Mouse (Mus musculus): ENCODE data around the gene Cdkl5. TPM values are rescaled to one million over a fixed set of nuclear protein-coding genes. Genes with fewer than 3 reads are reported as not detected.

The Cdkl5 gene
- polyA plus RNA-seq, 1 experiment from 2014 or later = 4.5 TPM

DNA sequence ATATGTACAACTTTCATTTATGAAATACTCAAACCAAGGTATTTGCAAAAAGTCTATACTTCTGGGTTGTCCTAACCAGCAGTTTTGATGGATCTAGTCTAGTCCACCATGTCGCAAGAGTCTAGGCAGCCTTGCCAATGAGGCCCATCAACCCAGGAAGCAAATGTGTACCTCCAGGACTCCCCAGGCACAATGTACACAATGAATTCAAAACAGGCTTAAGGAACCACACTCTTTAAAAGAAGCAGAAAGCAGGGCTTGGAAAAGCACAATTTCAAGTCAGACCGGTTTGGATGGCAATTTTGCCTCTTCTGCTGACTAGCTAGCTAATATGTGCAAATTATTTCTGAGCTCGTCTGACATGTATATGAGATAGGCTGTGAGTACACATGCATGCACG, 4.2 kb downstream of the Cdkl5 start:
- WGBS = 80% methylated on average over 4 of the region's 4 CpGs
- H3K4me3 ChIP-seq = no peak overlapping the region
- no peaks in the 10 kb centered on the region for H3K4me1 ChIP-seq (replicated peaks)
- H3K9me3 ChIP-seq = no peaks in the 10 kb centered on the region
- no peak overlapping the region for H3K4me2 ChIP-seq
- H3K9ac ChIP-seq = no peak overlapping the region
- no peak for ATAC-seq (ENCODE audit: low FRiP score, low read depth)
- H3K27me3 ChIP-seq = no peaks in the 10 kb centered on the region
- no peak overlapping the region for H3K27ac ChIP-seq (replicated peaks)
- H3K36me3 ChIP-seq = no peaks in the 10 kb centered on the region

DNA sequence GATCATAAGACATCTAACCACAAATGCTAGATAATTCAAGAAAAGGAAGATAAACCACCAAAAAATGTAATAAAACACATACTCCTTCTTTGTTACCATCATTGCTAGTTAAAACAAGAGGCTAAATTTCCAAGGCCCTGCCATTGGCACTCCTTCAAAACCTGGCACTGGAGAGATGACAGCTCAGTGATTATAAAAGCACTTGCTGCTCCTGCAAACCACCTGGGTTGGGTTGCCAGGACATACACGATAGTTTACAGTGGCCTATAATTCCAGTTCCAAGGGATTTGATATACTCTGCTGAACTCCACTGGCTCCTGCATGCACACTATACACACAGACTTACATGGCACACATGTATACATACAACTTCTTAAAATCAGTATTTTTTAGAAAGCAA, 16.6 kb downstream of the Cdkl5 start:
- Histone ChIP-seq H3K9me3 (no peaks in the 10 kb centered on the region), H3K27me3 (no peaks in the 10 kb centered on the region), H3K36me3 (no peaks in the 10 kb centered on the region), H3K4me3 (no peak overlapping the region), H3K4me1 (replicated peaks) (no peaks in the 10 kb centered on the region), H3K27ac (replicated peaks) (no peak overlapping the region), H3K4me2 (no peak overlapping the region), H3K9ac (no peak overlapping the region)
- ATAC-seq (ENCODE audit: low FRiP score, low read depth) = no peak
- 70% methylated on average over 1 of the region's 1 CpGs for WGBS

DNA sequence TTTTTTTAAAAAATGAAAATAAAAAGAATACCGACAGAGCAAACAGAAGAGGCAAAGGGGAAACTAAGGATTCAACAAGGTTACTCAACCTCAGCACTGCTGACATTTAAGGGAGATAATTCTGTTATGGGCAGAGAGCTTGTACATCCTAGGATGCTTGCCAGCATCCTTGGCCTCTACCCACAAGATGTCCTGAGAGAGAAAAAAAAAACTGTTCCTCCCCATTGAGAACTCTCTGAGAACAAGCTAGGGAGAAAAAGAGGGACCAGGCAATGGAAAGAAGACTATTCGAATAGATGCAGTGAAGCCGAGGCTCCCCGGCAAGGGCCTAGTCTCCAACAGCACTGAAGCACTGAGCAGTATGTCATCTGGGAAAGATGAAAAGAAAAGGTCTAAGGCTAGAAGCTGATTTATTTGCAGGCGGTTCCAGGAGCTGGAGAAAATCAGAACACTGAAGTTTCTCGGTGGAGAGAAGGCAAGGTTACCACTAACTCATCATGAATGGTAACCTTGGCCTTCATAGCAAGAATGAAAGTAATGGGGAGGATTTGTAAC, 22.4 kb downstream of the Cdkl5 start:
- Histone ChIP-seq H3K27ac (replicated peaks) (no peak overlapping the region), H3K4me1 (replicated peaks) (no peaks in the 10 kb centered on the region), H3K9me3 (no peaks in the 10 kb centered on the region), H3K27me3 (no peaks in the 10 kb centered on the region), H3K9ac (no peak overlapping the region), H3K4me3 (no peak overlapping the region), H3K36me3 (no peaks in the 10 kb centered on the region), H3K4me2 (no peak overlapping the region)
- no peak for ATAC-seq (ENCODE audit: low FRiP score, low read depth)
- 89% methylated on average over 6 of the region's 6 CpGs for WGBS

GRCm38 (mm10) chrX:160958593-160959131, 35.8 kb downstream of the Cdkl5 start:
- 75% methylated on average over 5 of the region's 5 CpGs for whole genome bisulfite sequencing
- H3K4me1 ChIP-seq (replicated peaks) = no peaks in the 10 kb centered on the region
- H3K9ac ChIP-seq = no peak overlapping the region
- H3K9me3 ChIP-seq = no peaks in the 10 kb centered on the region
- H3K27ac ChIP-seq (replicated peaks) = no peak overlapping the region
- H3K4me3 ChIP-seq = no peak overlapping the region
- ATAC-seq (ENCODE audit: low FRiP score, low read depth) = no peak
- H3K27me3 ChIP-seq = no peaks in the 10 kb centered on the region
- H3K36me3 ChIP-seq = no peaks in the 10 kb centered on the region
- H3K4me2 ChIP-seq = no peak overlapping the region

DNA sequence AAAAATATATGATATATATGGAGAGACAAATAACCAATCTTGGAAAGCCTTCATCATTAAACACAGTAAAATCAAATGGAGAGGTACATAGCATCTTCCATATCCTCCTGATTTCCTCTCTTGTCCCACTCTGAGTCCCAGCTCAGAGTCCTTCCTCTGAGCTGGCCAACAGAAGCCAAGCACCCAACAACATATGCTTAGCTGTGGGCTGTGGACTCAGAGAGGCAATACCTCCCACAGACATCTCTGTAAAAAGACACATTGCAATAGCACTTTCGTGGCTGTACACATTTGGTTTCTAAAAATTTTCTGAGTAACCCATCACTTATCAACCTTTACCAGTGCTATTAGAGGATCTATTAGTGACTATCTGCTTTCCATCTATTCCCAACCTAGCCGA, 44.9 kb downstream of the Cdkl5 start:
- H3K9me3 ChIP-seq = no peaks in the 10 kb centered on the region
- no peak overlapping the region for H3K9ac ChIP-seq
- no peaks in the 10 kb centered on the region for H3K36me3 ChIP-seq
- no peak overlapping the region for H3K4me3 ChIP-seq
- no peak for ATAC-seq (ENCODE audit: low FRiP score, low read depth)
- no peaks in the 10 kb centered on the region for H3K4me1 ChIP-seq (replicated peaks)
- H3K27ac ChIP-seq (replicated peaks) = no peak overlapping the region
- H3K27me3 ChIP-seq = 0 out of 2 replicates have a peak, but pooled peaks cover 4% of the 10 kb centered on the region
- 80% methylated on average over 2 of the region's 2 CpGs for WGBS
- no peak overlapping the region for H3K4me2 ChIP-seq

- no peak overlapping the region for H3K9ac ChIP-seq
- no peak overlapping the region for H3K4me3 ChIP-seq
- ATAC-seq (ENCODE audit: low FRiP score, low read depth) = no peak
- H3K27ac ChIP-seq (replicated peaks) = no peak overlapping the region
- 87% methylated on average over 4 of the region's 4 CpGs for WGBS
- H3K4me2 ChIP-seq = no peak overlapping the region
- H3K27me3 ChIP-seq = 0 out of 2 replicates have a peak, but pooled peaks cover 4% of the 10 kb centered on the region
- H3K4me1 ChIP-seq (replicated peaks) = no peaks in the 10 kb centered on the region
- no peaks in the 10 kb centered on the region for H3K9me3 ChIP-seq
- no peaks in the 10 kb centered on the region for H3K36me3 ChIP-seq
These were observed 49.8 kb downstream of the Cdkl5 start for GRCm38 (mm10) chrX:160944722-160945121.

- H3K27me3 ChIP-seq = no peaks in the 10 kb centered on the region
- H3K9ac ChIP-seq = no peak overlapping the region
- no peaks in the 10 kb centered on the region for H3K4me1 ChIP-seq (replicated peaks)
- H3K36me3 ChIP-seq = no peaks in the 10 kb centered on the region
- ATAC-seq (ENCODE audit: low FRiP score, low read depth) = no peak
- H3K27ac ChIP-seq (replicated peaks) = no peak overlapping the region
- H3K9me3 ChIP-seq = no peaks in the 10 kb centered on the region
- no peak overlapping the region for H3K4me2 ChIP-seq
- 39% methylated on average over 1 of the region's 1 CpGs for WGBS
- no peak overlapping the region for H3K4me3 ChIP-seq
These were observed 59.0 kb downstream of the Cdkl5 start for GRCm38 (mm10) chrX:160935541-160935940.

DNA sequence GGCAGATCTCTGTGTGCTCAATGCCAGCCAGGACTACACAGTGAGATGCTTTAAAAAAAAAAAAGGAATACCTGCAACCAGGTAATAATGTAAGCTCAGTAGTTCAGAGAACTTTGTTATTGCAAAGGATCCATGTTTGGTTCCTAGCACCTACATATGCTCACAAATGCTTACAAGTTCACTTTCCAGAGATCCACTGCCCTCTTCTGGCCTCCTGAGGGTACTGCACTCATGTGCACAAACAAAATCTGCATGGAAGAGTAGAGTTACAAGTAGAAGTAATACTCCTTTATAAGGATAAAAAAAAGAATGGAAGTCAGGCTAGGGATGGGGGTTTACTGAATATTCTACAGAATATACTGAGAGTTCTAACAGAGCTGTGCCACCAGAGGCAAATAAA, 63.8 kb downstream of the Cdkl5 start:
- Histone ChIP-seq H3K9ac (no peak overlapping the region), H3K36me3 (no peaks in the 10 kb centered on the region), H3K4me2 (no peak overlapping the region), H3K27me3 (no peaks in the 10 kb centered on the region), H3K4me1 (replicated peaks) (no peaks in the 10 kb centered on the region), H3K27ac (replicated peaks) (no peak overlapping the region), H3K9me3 (no peaks in the 10 kb centered on the region), H3K4me3 (no peak overlapping the region)
- ATAC-seq (ENCODE audit: low FRiP score, low read depth) = no peak

GRCm38 (mm10) chrX:160928870-160929269, 65.6 kb downstream of the Cdkl5 start:
- Histone ChIP-seq H3K4me3 (no peak overlapping the region), H3K4me2 (no peak overlapping the region), H3K36me3 (no peaks in the 10 kb centered on the region), H3K4me1 (replicated peaks) (no peaks in the 10 kb centered on the region), H3K9me3 (no peaks in the 10 kb centered on the region), H3K27me3 (no peaks in the 10 kb centered on the region), H3K27ac (replicated peaks) (no peak overlapping the region), H3K9ac (no peak overlapping the region)
- ATAC-seq (ENCODE audit: low FRiP score, low read depth) = no peak
- WGBS = 78% methylated on average over 1 of the region's 1 CpGs

DNA sequence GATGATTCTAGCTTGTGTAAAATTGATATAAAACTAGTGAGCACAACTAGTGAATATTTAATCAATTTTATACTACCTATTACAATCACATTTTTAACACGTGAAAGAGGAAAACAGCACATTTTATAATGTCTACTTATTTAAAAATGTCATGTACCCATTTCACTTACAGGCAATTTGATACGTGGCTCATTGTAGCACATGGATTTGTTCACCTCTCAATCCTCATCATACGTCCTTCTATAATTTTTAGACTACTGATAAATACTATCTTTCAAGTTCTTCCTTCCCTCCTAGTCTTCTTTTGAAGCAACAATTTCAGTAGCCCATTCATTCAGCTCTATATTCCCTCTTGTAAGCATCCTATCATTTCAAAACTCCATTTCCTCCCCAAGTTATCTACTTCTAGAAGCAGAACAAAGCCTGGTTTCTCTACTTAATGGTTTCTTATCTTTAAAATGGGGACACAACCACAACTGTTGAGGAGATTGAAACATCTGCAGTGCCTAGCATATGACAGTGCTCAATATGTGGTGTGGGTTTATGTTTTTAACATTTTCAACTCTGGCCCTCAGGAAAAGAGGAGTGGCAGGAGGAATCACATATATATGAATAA, 75.4 kb downstream of the Cdkl5 start:
- H3K36me3 ChIP-seq = no peaks in the 10 kb centered on the region
- H3K9ac ChIP-seq = no peak overlapping the region
- ATAC-seq (ENCODE audit: low FRiP score, low read depth) = no peak
- H3K9me3 ChIP-seq = no peaks in the 10 kb centered on the region
- no peaks in the 10 kb centered on the region for H3K4me1 ChIP-seq (replicated peaks)
- H3K4me3 ChIP-seq = no peak overlapping the region
- no peak overlapping the region for H3K4me2 ChIP-seq
- no peaks in the 10 kb centered on the region for H3K27me3 ChIP-seq
- H3K27ac ChIP-seq (replicated peaks) = no peak overlapping the region
- WGBS = 91% methylated on average over 3 of the region's 3 CpGs

DNA sequence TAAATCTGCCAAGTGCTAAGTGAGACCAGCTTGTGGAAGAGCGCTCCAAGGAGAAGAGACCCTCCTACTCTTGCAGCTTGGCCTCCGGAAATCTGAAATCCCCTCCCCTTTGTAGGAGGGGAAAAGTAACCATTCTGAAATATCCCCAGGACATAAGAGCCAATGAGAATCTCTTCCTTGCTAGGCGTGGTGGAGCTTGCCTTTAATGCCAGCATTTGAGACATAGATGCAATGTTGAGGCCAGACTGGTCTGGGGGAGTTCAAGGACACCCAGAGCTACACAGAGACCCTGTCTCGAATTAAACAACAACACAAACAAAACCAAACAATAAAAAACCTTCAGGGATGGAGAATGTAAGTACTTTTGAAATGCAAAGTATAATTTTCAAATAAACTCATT, 87.6 kb downstream of the Cdkl5 start, which contains the start of gene Gja6:
Gene Gja6 (minus strand): TSS at position 101 of the 400 bp plus-strand sequence.
- Histone ChIP-seq H3K27me3 (0 out of 2 replicates have a peak, but pooled peaks cover 3% of the 10 kb centered on the region), H3K4me1 (replicated peaks) (no peaks in the 10 kb centered on the region), H3K9me3 (no peaks in the 10 kb centered on the region), H3K4me3 (no peak within 1 kb of the TSS), H3K27ac (replicated peaks) (no peak within 1 kb of the TSS), H3K4me2 (no peak within 1 kb of the TSS), H3K9ac (no peak within 1 kb of the TSS), H3K36me3 (no peaks in the 10 kb centered on the region)
- no peak for ATAC-seq (ENCODE audit: low FRiP score, low read depth)
- WGBS = 74% methylated on average over 4 of the region's 4 CpGs

DNA sequence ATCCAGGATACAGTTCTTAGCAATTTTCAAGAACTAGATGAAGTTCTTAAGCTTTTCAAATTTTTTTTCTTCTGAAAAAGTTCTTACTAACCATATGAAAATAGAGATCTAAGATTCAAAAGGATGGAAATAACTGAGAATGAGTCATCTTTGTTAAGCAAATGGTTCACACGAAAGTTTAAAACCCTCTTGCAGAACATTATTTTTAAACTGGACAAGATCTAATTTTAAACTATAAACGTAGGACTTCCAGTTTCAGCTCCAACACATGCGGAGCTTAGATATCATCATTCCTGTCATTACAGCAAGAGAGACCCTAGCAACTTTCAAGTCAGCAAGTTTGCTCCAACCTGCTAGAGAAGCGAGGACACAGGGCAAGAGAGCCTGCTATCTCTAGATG, 88.0 kb downstream of the Cdkl5 start:
- H3K4me3 ChIP-seq = no peak overlapping the region
- H3K9ac ChIP-seq = no peak overlapping the region
- no peak overlapping the region for H3K4me2 ChIP-seq
- H3K27me3 ChIP-seq = 0 out of 2 replicates have a peak, but pooled peaks cover 3% of the 10 kb centered on the region
- H3K4me1 ChIP-seq (replicated peaks) = no peaks in the 10 kb centered on the region
- H3K9me3 ChIP-seq = no peaks in the 10 kb centered on the region
- WGBS = 86% methylated on average over 4 of the region's 4 CpGs
- H3K36me3 ChIP-seq = no peaks in the 10 kb centered on the region
- ATAC-seq (ENCODE audit: low FRiP score, low read depth) = no peak
- H3K27ac ChIP-seq (replicated peaks) = no peak overlapping the region
